Mouse (Mus musculus): ENCODE results near the gene Rbms3.

GRCm38 (mm10) chr9:117484396-117484795 is 145.3 kb downstream of the Rbms3 start:
- TF ChIP-seq CTCF (IDR thresholded peaks at IDR 0.05; ENCODE audit: control insufficient read depth, insufficient read depth, low read length) (no peak), POLR2A (IDR thresholded peaks at IDR 0.05; ENCODE audit: borderline replicate concordance, control insufficient read depth, low read depth, low read length) (no peak)

All from bone marrow, adult 2 months (tissue).